Mouse (Mus musculus) urinary bladder, postnatal 10 days (tissue): ENCODE measurements around the gene Map4.
A peak's percentile ranks its signal among the peaks of the same experiment; 100 is the strongest.

ENCODE experiments used
- DNase-seq: peaks from one replicate; pipeline ENCODE4 v3.0.0; 2022; ENCODE audit warnings: low spot score

Gene Map4

GRCm38 (mm10) chr9:109931257-109932171 lies at the start of gene Map4:
Gene Map4, plus strand, starts transcription at chr9:109931460.
- peak; percentile 86 for DNase-seq

DNA sequence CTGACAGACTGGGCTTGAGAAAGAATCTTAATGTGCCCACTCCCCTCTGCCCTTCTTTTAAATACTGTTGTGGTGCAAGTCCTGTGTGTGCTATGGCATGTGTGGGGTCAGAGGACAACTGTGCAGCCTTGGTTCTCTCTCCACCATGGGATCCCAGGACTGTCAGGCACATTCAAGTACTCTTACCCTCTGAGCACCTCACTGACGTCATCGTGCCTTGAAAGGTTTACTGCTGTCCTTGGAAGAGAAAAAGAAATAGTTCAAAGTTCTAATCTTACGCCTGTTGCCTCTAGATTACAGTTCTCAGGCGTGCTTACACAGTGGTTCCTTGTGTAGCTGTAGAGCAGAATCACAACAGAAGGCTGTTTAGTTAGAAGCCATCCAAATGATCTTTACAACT lies 45.0 kb upstream of the Map4 start:
- DNase-seq, result no peak

GRCm38 (mm10) chr9:109887321-109887720 lies 43.9 kb upstream of the Map4 start:
- DNase-seq, result no peak

DNA sequence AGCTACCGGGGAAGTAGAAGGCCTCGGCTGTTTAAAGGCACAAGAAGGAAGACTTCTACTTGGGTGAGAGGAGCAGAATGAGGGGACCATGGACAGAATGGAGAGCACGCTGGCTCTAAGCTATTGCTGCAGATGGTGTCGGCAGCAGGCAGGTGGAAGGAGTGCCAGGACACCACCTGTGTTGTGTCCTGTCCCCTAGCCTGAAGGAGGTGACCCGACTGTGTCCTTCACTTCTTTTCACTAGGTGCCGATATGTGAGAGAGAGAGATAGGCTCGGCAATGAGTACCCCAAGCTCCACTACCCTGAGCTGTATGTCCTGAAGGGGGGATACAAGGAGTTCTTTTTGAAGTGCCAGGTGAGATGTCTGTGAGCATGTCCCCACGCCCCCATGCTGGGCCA lies 39.8 kb upstream of the Map4 start:
- DNase-seq, result no peak

DNA sequence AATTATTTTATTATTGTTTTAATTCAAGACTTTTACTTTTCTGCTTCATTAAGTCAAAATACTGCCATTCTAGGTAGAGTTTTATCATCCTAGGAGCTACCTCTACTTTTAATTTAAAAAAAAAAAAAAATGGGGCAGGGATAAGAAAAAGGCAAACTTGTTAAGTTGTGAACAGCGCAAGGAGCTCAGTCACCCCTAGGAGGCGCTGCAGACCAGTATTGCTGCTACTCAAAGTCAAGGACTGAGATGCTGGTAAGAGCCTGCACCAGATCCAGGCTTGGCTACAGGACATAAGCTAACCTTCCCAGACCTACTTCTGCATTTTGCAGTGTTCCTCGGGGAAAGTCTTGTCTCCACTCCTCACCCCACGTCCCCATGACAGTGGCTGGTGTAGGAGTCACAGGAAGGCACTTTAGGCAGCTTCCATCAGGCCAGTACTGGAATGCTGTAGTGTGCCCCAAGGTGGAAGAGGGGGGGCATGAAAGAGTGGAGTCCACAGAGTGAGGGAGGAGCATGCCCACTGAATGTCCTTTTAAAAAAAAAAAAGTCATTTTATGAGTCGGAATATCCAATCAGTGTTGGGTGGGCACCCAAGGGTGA lies 38.5 kb upstream of the Map4 start:
- DNase-seq, result peak; percentile 47

- DNase-seq, result no peak
These were observed 36.7 kb upstream of the Map4 start for GRCm38 (mm10) chr9:109894413-109895090.

GRCm38 (mm10) chr9:109895593-109895992 lies 35.7 kb upstream of the Map4 start:
- DNase-seq, result no peak

DNA sequence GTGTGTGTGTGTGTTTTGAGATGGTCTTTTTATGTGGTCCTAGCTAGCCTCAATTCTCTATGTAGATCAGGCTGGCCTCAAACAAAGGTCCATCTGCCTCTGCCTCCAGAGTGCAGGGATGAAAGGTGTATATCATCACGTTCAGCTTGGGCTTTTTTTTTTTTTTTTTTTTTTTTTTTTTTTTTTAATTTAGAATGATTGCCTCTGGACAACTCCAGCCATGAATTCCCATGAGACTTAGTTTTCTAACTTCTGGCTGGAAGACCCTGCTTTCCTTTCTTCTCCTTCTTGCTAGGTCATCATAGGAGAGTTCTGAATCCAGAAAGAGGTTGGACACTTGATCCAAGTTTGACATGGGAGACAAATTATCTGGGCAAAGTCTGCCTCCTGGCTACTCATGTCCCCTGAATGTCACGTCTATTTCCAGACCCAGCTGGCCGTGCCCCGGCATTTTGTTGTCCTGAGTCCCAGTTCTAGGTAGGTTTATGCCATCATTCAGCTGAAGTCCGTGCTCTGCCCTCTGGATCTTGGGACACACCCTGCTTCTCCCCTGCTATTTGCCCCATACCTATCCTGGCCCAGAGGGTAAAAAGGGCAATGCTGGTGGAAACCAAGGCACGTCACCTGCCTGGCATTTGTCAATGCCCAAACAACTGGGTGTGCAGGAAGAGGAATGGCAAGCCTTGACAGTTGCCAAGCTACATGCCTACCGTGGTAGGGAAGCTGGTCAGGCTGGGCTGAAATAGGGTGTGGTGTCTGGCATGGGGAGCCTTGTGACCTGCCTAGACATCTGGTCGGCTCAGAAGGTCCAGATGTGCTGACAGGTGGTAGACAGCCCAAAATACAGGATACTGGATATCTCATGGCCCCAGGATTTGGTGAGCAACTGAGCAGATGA lies 34.8 kb upstream of the Map4 start:
- DNase-seq, result no peak

DNA sequence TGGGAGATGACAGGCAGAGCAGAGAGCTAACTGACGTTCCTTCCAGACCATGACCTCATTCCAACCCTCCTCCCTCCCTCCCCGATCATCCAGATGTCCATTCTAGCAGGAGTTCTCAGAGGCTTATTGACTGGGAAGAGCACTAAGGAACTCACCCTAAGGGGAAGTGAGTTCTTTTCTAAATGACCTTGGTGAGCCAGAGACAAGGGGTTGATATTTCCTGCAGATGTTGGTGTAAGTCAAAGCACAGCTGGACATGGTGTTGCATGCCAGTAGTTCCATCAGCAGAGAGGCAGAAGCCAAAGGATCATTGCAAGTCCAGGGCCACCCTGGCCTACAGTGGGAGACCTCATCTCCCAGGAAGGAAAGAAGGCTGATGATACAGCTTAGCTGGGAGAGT lies 33.2 kb upstream of the Map4 start:
- DNase-seq, result no peak

- no peak for DNase-seq
These were observed 31.9 kb upstream of the Map4 start for GRCm38 (mm10) chr9:109899361-109899760.

- no peak for DNase-seq
These were observed 31.5 kb upstream of the Map4 start for GRCm38 (mm10) chr9:109899774-109900173.

- no peak for DNase-seq
These were observed 30.7 kb upstream of the Map4 start for GRCm38 (mm10) chr9:109900604-109901003.

DNA sequence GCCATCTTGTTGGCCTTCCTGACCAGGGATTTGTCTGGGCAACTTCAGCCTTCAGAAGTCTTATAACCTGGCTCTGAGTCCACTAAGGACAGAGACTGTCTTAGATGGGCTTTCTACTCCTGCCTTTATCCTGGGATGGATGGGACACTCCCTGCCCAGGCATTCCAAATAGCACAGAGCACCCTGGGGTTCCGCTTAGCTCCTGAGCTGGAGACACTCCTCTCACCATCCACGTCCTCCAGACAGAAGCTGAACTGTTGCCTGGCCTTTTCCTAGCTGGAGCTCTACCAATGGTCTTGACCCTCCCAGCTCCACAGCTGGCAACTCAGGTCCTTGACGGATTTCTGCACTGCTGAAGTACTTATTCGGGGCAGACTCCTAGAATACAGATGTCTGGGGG lies 29.0 kb upstream of the Map4 start:
- DNase-seq, result no peak

- no peak for DNase-seq
These were observed 28.5 kb upstream of the Map4 start for GRCm38 (mm10) chr9:109902740-109903139.

GRCm38 (mm10) chr9:109907300-109907699 lies 24.0 kb upstream of the Map4 start:
- no peak for DNase-seq

DNA sequence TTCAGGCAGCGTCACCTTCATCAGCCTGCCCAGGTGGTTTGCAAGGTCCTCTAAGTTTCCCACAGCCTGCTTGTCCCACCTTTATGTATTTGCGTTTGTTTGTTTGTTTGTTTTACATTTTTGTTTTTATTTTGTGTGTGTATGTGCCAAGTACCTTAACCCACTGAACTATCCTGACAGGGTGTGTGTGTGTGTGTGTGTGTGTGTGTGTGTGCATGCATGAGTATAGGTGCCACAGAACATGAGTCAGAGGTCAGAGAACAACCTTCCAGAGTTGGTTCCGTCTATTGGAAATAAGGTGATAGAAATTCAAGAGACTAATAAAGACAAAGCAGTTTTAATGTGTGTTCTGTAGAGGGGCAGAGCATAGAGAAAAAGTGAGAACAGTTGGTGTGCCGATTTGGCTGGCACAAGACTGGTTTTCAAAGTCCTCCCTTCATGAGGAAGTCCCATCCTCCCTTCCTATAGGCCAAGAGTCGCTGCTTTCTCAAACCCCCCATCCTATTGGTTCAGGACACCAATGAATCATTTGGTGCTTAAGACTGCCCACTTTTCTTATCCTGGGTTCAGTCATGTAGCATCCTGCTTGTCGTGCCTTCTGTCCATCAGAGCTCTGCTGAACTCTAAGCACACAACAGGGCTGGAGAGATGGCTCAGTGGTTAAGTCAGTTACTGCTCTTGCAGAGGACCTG lies 23.3 kb upstream of the Map4 start:
- DNase-seq, result no peak

DNA sequence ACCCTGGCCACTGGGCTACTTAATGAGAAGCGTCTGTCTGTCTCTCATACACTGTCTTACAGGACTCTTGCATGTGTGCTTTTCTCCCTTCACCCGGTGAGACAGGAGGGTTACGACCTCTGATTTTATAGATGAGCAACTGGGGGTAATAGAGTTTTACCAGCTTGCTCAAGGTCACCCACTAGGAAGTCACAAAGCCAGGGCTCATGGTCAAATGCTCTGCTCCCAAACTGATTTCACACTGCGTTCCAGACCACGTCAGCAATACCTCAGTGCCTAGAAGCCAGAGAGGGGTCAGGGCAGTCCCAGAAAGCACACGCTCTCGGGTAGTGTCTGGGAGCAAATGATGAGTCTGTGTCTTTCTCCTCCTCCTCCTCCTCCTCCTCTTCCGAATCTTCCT lies 22.2 kb upstream of the Map4 start:
- DNase-seq, result no peak

GRCm38 (mm10) chr9:109909926-109910325 lies 21.3 kb upstream of the Map4 start:
- DNase-seq, result no peak

- no peak for DNase-seq
These were observed 19.5 kb upstream of the Map4 start for GRCm38 (mm10) chr9:109911779-109912178.

DNA sequence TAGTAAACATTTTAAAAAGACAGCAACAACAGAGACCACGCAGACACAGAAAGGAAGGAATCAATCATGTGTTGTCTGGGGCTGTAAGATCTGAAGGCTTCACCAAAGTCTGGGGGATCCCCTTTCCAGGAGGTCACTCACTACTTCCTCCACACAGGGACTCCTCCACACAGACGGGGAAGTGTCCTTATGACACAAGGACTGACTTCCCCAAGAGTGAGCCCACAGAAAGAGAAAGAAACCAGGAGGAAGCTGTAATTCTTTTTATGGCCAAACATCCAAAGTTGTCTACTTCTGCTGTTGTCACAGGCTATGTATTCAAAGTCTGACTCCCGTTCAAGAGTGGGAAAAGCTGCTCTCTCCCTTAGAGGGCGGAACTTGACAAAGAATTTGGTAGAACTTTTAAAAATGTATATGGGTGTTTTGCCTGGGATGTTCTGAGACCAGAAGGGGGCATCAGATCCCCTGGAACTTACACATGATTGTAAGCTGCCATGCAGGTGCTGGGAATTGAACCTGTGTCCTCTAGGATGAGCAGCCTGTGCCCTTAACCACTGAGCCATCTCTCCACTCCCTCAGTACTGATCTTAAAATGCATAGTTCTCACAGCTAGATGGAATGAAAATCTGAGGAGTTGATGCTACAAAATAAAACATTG lies 16.9 kb upstream of the Map4 start:
- DNase-seq, result no peak

- no peak for DNase-seq
These were observed 13.3 kb upstream of the Map4 start for GRCm38 (mm10) chr9:109917931-109918330.
